8 mouse cellular contexts compared by ENCODE assay signal in genomic region chr15:87625236-87626023, GRCm38 (mm10).
DNase-seq lines count a peak whose midpoint lies in the region; ATAC-seq lines count a peak whose summit lies in the region.

No protein-coding gene starts in this region.

- peak; percentile 77 for DNase-seq in brain, embryonic 18.5 days (ENCODE audit: low read depth, low spot score)
- peak; percentile 49 to 66 for DNase-seq in heart, adult 9 months (ENCODE audit: low spot score in 2 of 2)
- DNase-seq in kidney, adult 8-10 months, result peak; percentile 69 to 88
- peak; percentile 88 for DNase-seq in limb, embryonic 10.5 days (ENCODE audit: low spot score)
- no peak for DNase-seq in B cell, adult 2 months

- H3K9me3 ChIP-seq in embryonic facial prominence, embryonic 15.5 days (replicated peaks), result no peaks in the 10 kb centered on the region
- no peaks in the 10 kb centered on the region for H3K9me3 ChIP-seq in limb, embryonic 10.5 days (replicated peaks)
- no peaks in the 10 kb centered on the region for H3K9me3 ChIP-seq in midbrain, embryonic 13.5 days
- H3K9me3 ChIP-seq in stomach, embryonic 15.5 days, result no peaks in the 10 kb centered on the region

- ATAC-seq in embryonic facial prominence, embryonic 15.5 days (ENCODE audit: insufficient number of reproducible peaks, low FRiP score, low TSS enrichment, low read depth), result peak; percentile 77
- peak; percentile 91 for ATAC-seq in midbrain, embryonic 13.5 days
- peak; percentile 65; the same call in 1 of the 2 replicates for ATAC-seq in stomach, embryonic 15.5 days (ENCODE audit: insufficient read depth, low FRiP score, low read depth)

- H3K4me3 ChIP-seq in embryonic facial prominence, embryonic 15.5 days (replicated peaks), result peak overlapping the region; percentile 64
- peak overlapping the region; percentile 76 for H3K4me3 ChIP-seq in limb, embryonic 10.5 days
- H3K4me3 ChIP-seq in midbrain, embryonic 13.5 days (replicated peaks), result peak overlapping the region; percentile 77
- peak overlapping the region; percentile 60 for H3K4me3 ChIP-seq in stomach, embryonic 15.5 days (replicated peaks)

- no peaks in the 10 kb centered on the region for H3K36me3 ChIP-seq in embryonic facial prominence, embryonic 15.5 days
- H3K36me3 ChIP-seq in limb, embryonic 10.5 days, result no peaks in the 10 kb centered on the region
- H3K36me3 ChIP-seq in midbrain, embryonic 13.5 days, result no peaks in the 10 kb centered on the region
- no peaks in the 10 kb centered on the region for H3K36me3 ChIP-seq in stomach, embryonic 15.5 days

- H3K27me3 ChIP-seq in embryonic facial prominence, embryonic 15.5 days, result peaks cover 32% of the 10 kb centered on the region
- H3K27me3 ChIP-seq in limb, embryonic 10.5 days (ENCODE audit: low read depth, poor library complexity, severe bottlenecking), result peaks cover 34% of the 10 kb centered on the region
- H3K27me3 ChIP-seq in midbrain, embryonic 13.5 days, result peaks cover 6% of the 10 kb centered on the region; the same call in 1 of the 2 replicates
- H3K27me3 ChIP-seq in stomach, embryonic 15.5 days (replicated peaks), result peaks cover 33% of the 10 kb centered on the region

- H3K4me1 ChIP-seq in embryonic facial prominence, embryonic 15.5 days, result peaks cover 19% of the 10 kb centered on the region
- H3K4me1 ChIP-seq in limb, embryonic 10.5 days, result peaks cover 20% of the 10 kb centered on the region
- H3K4me1 ChIP-seq in midbrain, embryonic 13.5 days (replicated peaks), result peaks cover 47% of the 10 kb centered on the region
- peaks cover 13% of the 10 kb centered on the region; the same call in 1 of the 2 replicates for H3K4me1 ChIP-seq in stomach, embryonic 15.5 days

- peak overlapping the region; percentile 94 for H3K4me2 ChIP-seq in embryonic facial prominence, embryonic 15.5 days (replicated peaks)
- peak overlapping the region; percentile 93 for H3K4me2 ChIP-seq in midbrain, embryonic 13.5 days (replicated peaks)
- peak overlapping the region; percentile 98 for H3K4me2 ChIP-seq in stomach, embryonic 15.5 days

- WGBS in embryonic facial prominence, embryonic 15.5 days, result under 1% methylated on average over 66 of the region's 68 CpGs
- 0% methylated on average over 51 of the region's 68 CpGs for WGBS in limb, embryonic 10.5 days
- WGBS in midbrain, embryonic 13.5 days, result under 1% methylated on average over 52 of the region's 68 CpGs
- WGBS in stomach, embryonic 15.5 days, result under 1% methylated on average over 56 of the region's 68 CpGs

- no peak overlapping the region for H3K27ac ChIP-seq in embryonic facial prominence, embryonic 15.5 days (replicated peaks)
- H3K27ac ChIP-seq in limb, embryonic 10.5 days, result peak overlapping the region; percentile 86
- H3K27ac ChIP-seq in midbrain, embryonic 13.5 days, result peak overlapping the region; percentile 88
- H3K27ac ChIP-seq in stomach, embryonic 15.5 days, result no peak overlapping the region

- peak overlapping the region; percentile 55; the same call in 1 of the 2 replicates for H3K9ac ChIP-seq in embryonic facial prominence, embryonic 15.5 days
- H3K9ac ChIP-seq in midbrain, embryonic 13.5 days (replicated peaks), result peak overlapping the region; percentile 94
- H3K9ac ChIP-seq in stomach, embryonic 15.5 days, result 0 out of 2 replicates have a peak overlapping the region, but pooled peaks have one; percentile 22

Comparison
In these comparisons a context has a peak if more than half of its experiments do, and no peak if none do; other contexts are left out.
1. DNase-seq: peak in brain, embryonic 18.5 days (single experiment), heart, adult 9 months (2 of 2), kidney, adult 8-10 months (2 of 2) and limb, embryonic 10.5 days (single experiment); none in B cell, adult 2 months (0 of 2).
2. H3K27ac ChIP-seq: peak in limb, embryonic 10.5 days (single experiment) and midbrain, embryonic 13.5 days (single experiment); none in embryonic facial prominence, embryonic 15.5 days (single experiment) and stomach, embryonic 15.5 days (single experiment).
3. H3K9ac ChIP-seq: peak in every context shown above with its lines; median percentile 94 in midbrain, embryonic 13.5 days; 55 in embryonic facial prominence, embryonic 15.5 days; 22 in stomach, embryonic 15.5 days.
4. Peak in every context shown above with its lines, with median percentiles within 50 percentile points of each other: ATAC-seq, H3K4me2 ChIP-seq and H3K4me3 ChIP-seq.